ENCODE assay signal across 9 mouse cellular contexts in the genomic region with DNA sequence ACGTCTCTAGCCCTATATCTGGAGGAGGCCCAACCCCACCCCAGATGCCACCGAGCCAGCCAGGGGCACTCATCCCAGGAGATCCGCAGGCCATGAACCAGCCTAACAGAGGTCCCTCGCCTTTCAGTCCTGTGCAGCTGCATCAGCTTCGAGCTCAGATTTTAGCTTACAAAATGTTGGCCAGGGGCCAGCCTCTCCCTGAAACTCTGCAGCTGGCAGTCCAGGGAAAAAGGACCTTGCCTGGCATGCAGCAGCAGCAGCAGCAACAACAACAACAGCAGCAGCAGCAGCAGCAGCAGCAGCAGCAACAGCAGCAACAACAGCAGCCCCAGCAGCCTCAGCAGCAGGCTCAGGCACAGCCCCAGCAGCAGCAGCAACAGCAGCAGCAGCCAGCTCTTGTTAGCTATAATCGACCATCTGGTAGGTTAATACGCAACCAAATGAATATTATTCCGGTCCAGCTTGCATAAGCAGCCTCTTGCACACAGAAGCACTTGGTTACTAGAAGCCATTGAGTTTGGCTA. TPM values are rescaled to one million over a fixed set of nuclear protein-coding genes. Genes with fewer than 3 reads are reported as not detected.
DNase-seq lines count a peak whose midpoint lies in the region; ATAC-seq and TF ChIP-seq lines count a peak whose summit lies in the region.
"Had no signal": no experiment of that assay in that cellular context is flagged by ENCODE, and none has a peak within 500 bp of the region (broad histone marks: within the 10 kb centered on the region; RNA-seq: fewer than 3 reads in every experiment).

No protein-coding gene starts in this region.

- H3K4me2 ChIP-seq in stomach, embryonic 14.5 days (replicated peaks; ENCODE audit: low read depth, low read length), result no peak overlapping the region
- H3K4me2 ChIP-seq in stomach, postnatal 0 days (replicated peaks; ENCODE audit: low read depth), result no peak overlapping the region
- H3K4me2 ChIP-seq in kidney, postnatal 0 days (ENCODE audit: low read length), result no peak overlapping the region
- H3K4me2 ChIP-seq in midbrain, embryonic 13.5 days (replicated peaks), result no peak overlapping the region

- TF ChIP-seq POLR2A in cerebellum, adult 2 months (IDR thresholded peaks at IDR 0.05; ENCODE audit: borderline replicate concordance, insufficient read depth, low read length), result no peak

- no peaks in the 10 kb centered on the region for H3K9me3 ChIP-seq in stomach, embryonic 14.5 days (ENCODE audit: control insufficient read depth, low read depth, low read length)
- H3K9me3 ChIP-seq in stomach, postnatal 0 days (ENCODE audit: control insufficient read depth, low read length), result no peaks in the 10 kb centered on the region
- H3K9me3 ChIP-seq in kidney, postnatal 0 days (replicated peaks; ENCODE audit: low read length), result no peaks in the 10 kb centered on the region
- H3K9me3 ChIP-seq in midbrain, embryonic 13.5 days, result no peaks in the 10 kb centered on the region
- H3K9me3 ChIP-seq: megakaryocyte, embryonic 14.5 days had no signal

- H3K4me3 ChIP-seq in cerebellum, adult 2 months (replicated peaks; ENCODE audit: insufficient read depth, low read depth, low read length), result no peak overlapping the region
- no peak overlapping the region for H3K4me3 ChIP-seq in stomach, embryonic 14.5 days (ENCODE audit: low read depth, low read length)
- no peak overlapping the region for H3K4me3 ChIP-seq in stomach, postnatal 0 days (ENCODE audit: low read depth, low read length)
- H3K4me3 ChIP-seq in kidney, postnatal 0 days (replicated peaks; ENCODE audit: low read depth, low read length), result no peak overlapping the region
- no peak overlapping the region for H3K4me3 ChIP-seq in midbrain, embryonic 13.5 days (replicated peaks)
- H3K4me3 ChIP-seq: megakaryocyte, embryonic 14.5 days had no signal

- no peaks in the 10 kb centered on the region for H3K27me3 ChIP-seq in cerebellum, adult 2 months (ENCODE audit: control insufficient read depth, insufficient read depth, low read length)
- H3K27me3 ChIP-seq in stomach, embryonic 14.5 days (ENCODE audit: control insufficient read depth, insufficient read depth, low read length), result no peaks in the 10 kb centered on the region
- H3K27me3 ChIP-seq in stomach, postnatal 0 days (ENCODE audit: control insufficient read depth, insufficient read depth, low read length), result no peaks in the 10 kb centered on the region
- H3K27me3 ChIP-seq in kidney, postnatal 0 days (ENCODE audit: insufficient read depth, low read length), result no peaks in the 10 kb centered on the region
- no peaks in the 10 kb centered on the region for H3K27me3 ChIP-seq in midbrain, embryonic 13.5 days
- H3K27me3 ChIP-seq: megakaryocyte, embryonic 14.5 days had no signal

- no peak overlapping the region for H3K27ac ChIP-seq in cerebellum, adult 2 months (ENCODE audit: insufficient read depth, low read length)
- peak overlapping the region; percentile 15; the same call in 1 of the 2 replicates for H3K27ac ChIP-seq in stomach, embryonic 14.5 days (ENCODE audit: low read length)
- no peak overlapping the region for H3K27ac ChIP-seq in stomach, postnatal 0 days (replicated peaks)
- no peak overlapping the region for H3K27ac ChIP-seq in kidney, postnatal 0 days
- peak overlapping the region; percentile 65 for H3K27ac ChIP-seq in midbrain, embryonic 13.5 days

- H3K36me3 ChIP-seq in stomach, embryonic 14.5 days (ENCODE audit: control insufficient read depth, insufficient read depth, low read length), result peaks cover 2% of the 10 kb centered on the region; the same call in 1 of the 2 replicates
- H3K36me3 ChIP-seq in stomach, postnatal 0 days (ENCODE audit: control insufficient read depth, insufficient read depth, low read length), result peaks cover 9% of the 10 kb centered on the region; the same call in 1 of the 2 replicates
- H3K36me3 ChIP-seq in kidney, postnatal 0 days (ENCODE audit: insufficient read depth, low read length), result no peaks in the 10 kb centered on the region
- no peaks in the 10 kb centered on the region for H3K36me3 ChIP-seq in midbrain, embryonic 13.5 days

- TF ChIP-seq EP300 in stomach, postnatal 0 days (optimal IDR thresholded peaks at IDR 0.05), result no peak

- peak; percentile 31 to 47 for DNase-seq in cerebellum, postnatal 14 days
- DNase-seq in cerebellum, adult 2 months, result no peak
- DNase-seq in stomach, postnatal 0 days (ENCODE audit: low spot score), result no peak
- peak; percentile 25 for DNase-seq in kidney, postnatal 0 days (ENCODE audit: low spot score)
- DNase-seq in c-Kit-positive CD71-positive TER-119-positive erythroid progenitor cells, embryonic 14.5 days (ENCODE audit: low spot score), result no peak
- DNase-seq in T-cell, adult 2 months (ENCODE audit: low spot score), result no peak

- no peaks in the 10 kb centered on the region for H3K4me1 ChIP-seq in cerebellum, adult 2 months (ENCODE audit: control insufficient read depth, insufficient read depth, low read length)
- peaks cover 4% of the 10 kb centered on the region; the same call in 1 of the 2 replicates for H3K4me1 ChIP-seq in stomach, embryonic 14.5 days (ENCODE audit: control insufficient read depth, insufficient read depth, low read length)
- H3K4me1 ChIP-seq in stomach, postnatal 0 days (replicated peaks; ENCODE audit: control insufficient read depth, insufficient read depth), result no peaks in the 10 kb centered on the region
- H3K4me1 ChIP-seq in kidney, postnatal 0 days (replicated peaks; ENCODE audit: insufficient read depth, low read length), result no peaks in the 10 kb centered on the region
- H3K4me1 ChIP-seq in midbrain, embryonic 13.5 days (replicated peaks), result peaks cover 8% of the 10 kb centered on the region
- H3K4me1 ChIP-seq: megakaryocyte, embryonic 14.5 days had no signal

- TF ChIP-seq CTCF in cerebellum, adult 2 months (IDR thresholded peaks at IDR 0.05; ENCODE audit: borderline replicate concordance, insufficient read depth, low read depth, low read length), result no peak
- TF ChIP-seq CTCF in stomach, postnatal 0 days (IDR thresholded peaks at IDR 0.05; ENCODE audit: low read depth), result no peak
- no peak for TF ChIP-seq CTCF in kidney, postnatal 0 days (IDR thresholded peaks at IDR 0.05; ENCODE audit: low read depth)

- ATAC-seq in stomach, embryonic 14.5 days (ENCODE audit: insufficient number of reproducible peaks, insufficient read depth, low FRiP score, low read depth), result no peak
- ATAC-seq in stomach, postnatal 0 days (ENCODE audit: low FRiP score, low TSS enrichment), result no peak
- ATAC-seq in kidney, postnatal 0 days (replicated peaks; ENCODE audit: low FRiP score, low read depth), result no peak
- ATAC-seq in midbrain, embryonic 13.5 days, result peak; percentile 58

- no peak overlapping the region for H3K9ac ChIP-seq in stomach, embryonic 14.5 days (replicated peaks; ENCODE audit: low read depth, low read length)
- no peak overlapping the region for H3K9ac ChIP-seq in stomach, postnatal 0 days (ENCODE audit: low read length)
- no peak overlapping the region for H3K9ac ChIP-seq in kidney, postnatal 0 days (ENCODE audit: low read depth, low read length)
- peak overlapping the region; percentile 28; the same call in 1 of the 2 replicates for H3K9ac ChIP-seq in midbrain, embryonic 13.5 days (replicated peaks)

- 16% methylated on average over 8 of the region's 8 CpGs for WGBS in cerebellum, adult 2 months
- 29% methylated on average over 8 of the region's 8 CpGs for WGBS in stomach, embryonic 14.5 days
- WGBS in stomach, postnatal 0 days, result 25% methylated on average over 8 of the region's 8 CpGs
- 30% methylated on average over 8 of the region's 8 CpGs for WGBS in kidney, postnatal 0 days
- WGBS in midbrain, embryonic 13.5 days, result 47% methylated on average over 8 of the region's 8 CpGs

RNA-seq across cellular contexts. Expression of a gene that starts 25.9 kb away (rescaled TPM):
- polyA plus RNA-seq in cerebellum, adult 2 months (2012; rRNA removed), result 136 and 145 TPM in 2 replicates
- 66.1 and 68.9 TPM in 2 replicates for polyA plus RNA-seq in stomach, embryonic 14.5 days (2014; fragmentation: Nextera tagmentation; extraction: Ambion mirVana)
- 21.3 and 23.9 TPM in 2 replicates for polyA plus RNA-seq in stomach, postnatal 0 days (2015; fragmentation: Nextera tagmentation; extraction: Ambion mirVana)
- polyA plus RNA-seq in kidney, postnatal 0 days (2015; fragmentation: Nextera tagmentation; extraction: Ambion mirVana), result 36.1 and 41.4 TPM in 2 replicates
- polyA plus RNA-seq in midbrain, embryonic 13.5 days (2015; fragmentation: Nextera tagmentation; extraction: Ambion mirVana), result 109 and 117 TPM in 2 replicates

Comparison
In these comparisons a context has a peak if more than half of its experiments do, and no peak if none do; other contexts are left out.
1. DNase-seq: peak in cerebellum, postnatal 14 days (2 of 2) and kidney, postnatal 0 days (single experiment); none in cerebellum, adult 2 months (0 of 2), stomach, postnatal 0 days (single experiment), c-Kit-positive CD71-positive TER-119-positive erythroid progenitor cells, embryonic 14.5 days (single experiment) and T-cell, adult 2 months (single experiment).
2. H3K27ac ChIP-seq: peak in stomach, embryonic 14.5 days (single experiment) and midbrain, embryonic 13.5 days (single experiment); none in cerebellum, adult 2 months (single experiment), stomach, postnatal 0 days (single experiment) and kidney, postnatal 0 days (single experiment).